Mouse (Mus musculus): ENCODE results near the gene Slc2a8.

- TF ChIP-seq POLR2A (IDR thresholded peaks at IDR 0.05; ENCODE audit: borderline replicate concordance, control insufficient read depth, low read depth, low read length) (no peak), CTCF (IDR thresholded peaks at IDR 0.05; ENCODE audit: control insufficient read depth, insufficient read depth, low read length) (no peak)
Measured at GRCm38 (mm10) chr2:32927624-32928234, 54.2 kb downstream of the Slc2a8 start.

All from bone marrow, adult 2 months (tissue).